Mouse (Mus musculus): ENCODE results near the gene Cyfip1. TPM values are rescaled to one million over a fixed set of nuclear protein-coding genes. Genes with fewer than 3 reads are reported as not detected.

The Cyfip1 gene
- total RNA-seq, 2 experiments from 2014 or later, result 53.7 to 56.1 TPM

DNA sequence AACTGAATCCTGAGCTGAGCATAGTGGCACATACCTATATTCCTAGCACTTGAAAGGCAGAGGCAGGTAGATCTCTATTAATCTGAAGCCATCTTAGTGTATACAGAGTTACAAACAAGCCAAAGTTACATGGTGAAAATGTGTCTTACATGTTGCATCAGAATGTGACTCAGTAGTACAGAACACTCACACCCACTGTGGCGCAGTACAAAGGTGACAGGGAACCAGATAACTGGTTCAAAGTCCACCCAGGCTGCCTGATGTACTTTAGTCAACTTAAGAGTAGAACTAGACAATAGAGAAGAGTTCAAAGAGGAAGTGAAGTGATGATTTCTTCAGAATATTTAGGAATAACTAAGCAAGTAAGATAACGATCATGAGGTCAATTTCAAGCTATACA, 93.5 kb downstream of the Cyfip1 start:
- DNase-seq (ENCODE audit: low spot score in 2 of 2), result no peak

DNA sequence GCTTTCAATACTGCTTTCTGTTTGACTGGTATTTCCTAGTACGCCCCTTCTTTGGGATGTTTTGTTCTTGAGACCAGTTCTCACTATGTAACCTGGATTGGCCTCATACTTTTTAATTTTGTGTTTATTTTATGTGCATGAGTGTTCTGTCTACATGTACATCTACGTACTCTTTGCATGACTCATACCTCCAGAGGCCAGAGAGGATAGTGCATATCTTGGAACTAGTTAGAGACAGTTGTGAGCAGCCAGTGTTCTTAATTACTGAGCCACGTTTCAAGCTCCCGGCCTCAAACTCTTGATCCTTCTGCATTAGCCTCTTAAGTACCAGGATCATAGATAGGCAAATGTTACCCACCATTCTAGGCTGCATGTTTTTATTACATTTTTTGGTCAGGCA, 96.8 kb downstream of the Cyfip1 start:
- DNase-seq (ENCODE audit: low spot score in 2 of 2), result no peak

DNA sequence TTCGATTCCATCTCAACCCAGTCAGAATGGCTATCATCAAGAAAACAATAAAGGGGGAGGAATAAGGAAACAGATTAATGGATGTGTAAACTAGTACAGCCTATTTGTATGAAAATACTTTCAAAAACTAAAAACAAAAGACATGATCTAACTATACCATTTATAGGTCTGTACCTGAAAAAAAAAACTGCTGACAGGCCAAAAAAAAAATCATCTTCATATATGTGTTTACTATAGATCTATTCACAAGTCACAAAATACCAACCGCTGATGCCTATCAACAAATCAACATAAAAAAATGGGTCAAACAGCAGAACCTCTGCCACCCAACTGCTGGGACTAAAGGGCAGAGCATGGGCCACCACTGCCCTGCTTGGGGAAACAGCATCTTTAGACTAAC, 114.5 kb downstream of the Cyfip1 start:
- no peak for DNase-seq (ENCODE audit: low spot score in 2 of 2)

DNA sequence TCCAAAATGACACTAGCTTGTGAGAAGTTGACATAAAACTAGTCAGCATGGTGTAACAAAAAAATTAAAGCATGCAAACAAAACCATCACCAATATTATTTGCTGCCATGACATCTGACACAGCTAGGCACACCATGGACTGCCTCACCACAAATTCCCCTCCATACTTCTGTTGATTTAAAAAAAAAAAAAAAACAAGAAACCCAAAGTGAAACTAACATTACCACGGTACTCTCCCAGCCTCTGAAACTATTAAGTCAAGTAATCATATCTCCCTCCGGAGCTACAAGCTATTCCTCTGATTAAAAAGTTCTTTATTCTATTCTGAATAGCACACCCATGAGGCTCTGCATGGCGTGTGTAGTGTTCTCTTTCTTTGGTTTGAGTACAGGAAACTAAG, 115.6 kb downstream of the Cyfip1 start:
- DNase-seq (ENCODE audit: low spot score in 2 of 2), result no peak

DNA sequence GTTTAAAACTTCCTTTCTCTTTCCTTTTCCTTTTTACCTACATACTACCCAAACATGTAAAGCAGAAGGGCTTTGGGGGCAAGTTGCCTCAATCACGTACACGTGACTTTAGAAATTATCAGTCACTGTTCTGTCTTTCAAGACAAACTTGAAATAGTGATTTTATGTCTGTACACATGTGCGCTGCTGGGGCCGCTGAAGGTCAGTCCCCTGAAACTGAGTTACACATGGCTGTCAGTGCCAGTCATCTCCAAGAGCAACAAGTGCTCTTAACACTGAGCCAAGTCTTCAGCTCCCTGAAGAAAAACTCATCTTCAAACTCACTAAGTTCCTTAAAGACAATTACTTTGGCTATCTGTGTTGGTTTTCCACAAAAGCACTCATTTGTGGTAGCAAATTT, 116.4 kb downstream of the Cyfip1 start:
- no peak for DNase-seq (ENCODE audit: low spot score in 2 of 2)

DNA sequence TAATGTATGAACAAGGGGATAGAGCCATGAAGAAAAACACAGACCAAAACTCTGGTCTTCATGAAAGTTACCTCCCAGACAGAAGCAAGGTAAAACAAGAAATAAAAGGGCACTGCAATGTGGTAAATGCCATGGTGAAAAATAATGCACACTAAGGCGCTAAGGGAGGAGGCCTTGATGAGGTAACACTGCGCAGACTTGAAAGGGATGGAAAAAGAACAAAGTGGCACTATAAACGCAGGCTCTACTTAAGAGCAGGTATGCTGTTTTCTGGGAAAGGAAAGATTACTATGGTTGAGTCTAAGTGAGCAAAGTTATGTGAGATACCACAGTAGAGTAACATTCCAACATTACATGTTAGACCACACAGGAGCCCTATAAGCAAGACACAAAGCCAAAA, 118.3 kb downstream of the Cyfip1 start:
- DNase-seq (ENCODE audit: low spot score in 2 of 2), result no peak

DNA sequence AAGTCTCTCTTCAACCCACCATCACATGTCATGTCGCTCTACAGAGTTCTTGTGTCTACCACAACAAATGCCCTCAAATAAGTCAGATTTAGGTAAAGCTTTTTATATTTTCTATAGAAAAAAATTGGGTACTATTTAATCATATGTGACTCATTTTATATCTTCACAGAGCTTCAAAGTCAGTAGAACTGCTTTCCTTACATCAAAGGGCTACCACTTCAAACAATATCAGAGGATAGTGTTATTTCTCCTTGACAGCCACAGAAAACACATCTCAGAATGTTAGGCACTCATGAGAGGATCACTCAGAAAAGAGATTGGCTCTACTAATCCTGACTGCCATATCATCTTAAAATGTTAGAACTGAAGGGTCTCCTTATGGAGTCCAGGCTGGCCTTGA, 119.0 kb downstream of the Cyfip1 start:
- no peak for DNase-seq (ENCODE audit: low spot score in 2 of 2)

DNA sequence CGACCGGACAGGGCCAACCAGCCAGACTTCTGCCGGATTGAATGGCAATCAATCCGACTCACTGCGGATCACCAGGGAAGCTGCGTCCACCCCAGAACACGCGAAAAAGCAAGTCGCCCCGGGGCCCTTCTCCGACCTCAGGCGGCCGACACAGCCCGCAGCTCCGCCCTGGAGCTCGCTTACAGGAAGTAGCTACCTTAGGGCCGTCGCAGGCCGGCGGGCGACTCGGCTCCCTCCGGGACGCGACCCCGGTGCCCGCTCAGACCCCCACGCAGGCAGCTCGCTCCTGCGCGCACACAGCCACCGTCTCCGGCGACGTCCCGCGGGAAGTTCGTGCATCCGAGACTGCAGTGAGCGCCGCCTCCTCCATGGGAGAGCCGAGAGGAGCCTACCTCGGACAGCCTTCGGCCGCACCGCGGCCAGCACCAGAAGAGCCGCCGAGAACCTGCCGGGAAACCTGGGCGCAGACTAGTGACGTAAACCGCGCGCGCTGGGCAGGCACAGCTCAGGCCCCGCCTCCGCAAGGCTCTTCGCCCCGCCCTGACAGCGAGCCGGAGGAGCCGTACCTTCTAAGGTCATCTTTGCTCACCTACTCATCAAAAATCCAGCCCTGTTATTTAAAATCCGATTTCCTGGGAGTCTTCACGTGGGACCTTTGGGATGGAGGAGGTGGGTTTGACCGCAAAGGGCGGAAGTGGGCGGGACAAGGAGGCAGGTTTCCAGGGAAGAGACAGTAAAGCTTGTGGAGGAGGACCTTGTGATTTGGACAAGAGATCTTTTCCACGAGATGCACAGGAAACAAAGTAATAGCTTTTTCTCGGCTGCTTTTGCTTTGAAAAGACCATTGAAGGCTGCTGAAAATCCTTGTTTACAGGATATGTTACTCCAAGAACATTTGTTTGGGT, 120.7 kb downstream of the Cyfip1 start, which contains the start of gene Nipa2:
Gene Nipa2, minus strand, starts transcription at position 473 of the 905 bp plus-strand sequence.
- peak; percentile 85 to 95 for DNase-seq (ENCODE audit: low spot score in 2 of 2)

DNA sequence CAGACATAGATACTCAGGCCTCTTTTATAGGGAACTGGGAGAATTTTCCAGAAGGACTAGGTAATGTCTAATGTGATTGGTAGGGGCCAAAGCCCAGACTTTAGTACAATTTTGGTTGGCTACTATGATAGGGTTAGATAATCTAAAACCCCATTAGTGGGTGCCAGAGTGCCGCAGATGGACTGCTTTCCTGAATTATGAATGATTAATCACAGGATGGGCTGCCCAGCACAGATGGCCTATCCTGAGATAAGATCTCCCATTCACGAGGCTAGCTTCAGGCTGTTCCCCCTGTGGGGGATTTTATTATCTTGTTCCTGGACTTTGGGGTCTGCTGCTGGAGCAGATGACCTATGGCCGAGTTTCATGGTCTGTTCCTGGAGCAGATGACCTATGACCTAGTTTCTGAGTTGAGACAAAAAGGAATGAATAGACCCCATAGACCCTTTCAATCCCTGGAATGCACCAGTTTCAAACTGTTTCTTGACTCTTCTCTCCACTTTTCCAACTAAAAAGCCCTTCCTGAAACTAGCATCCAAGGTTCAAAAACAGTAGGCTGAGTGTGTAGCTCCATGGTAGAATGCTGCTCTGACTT, 125.4 kb downstream of the Cyfip1 start:
- DNase-seq (ENCODE audit: low spot score in 2 of 2), result no peak

DNA sequence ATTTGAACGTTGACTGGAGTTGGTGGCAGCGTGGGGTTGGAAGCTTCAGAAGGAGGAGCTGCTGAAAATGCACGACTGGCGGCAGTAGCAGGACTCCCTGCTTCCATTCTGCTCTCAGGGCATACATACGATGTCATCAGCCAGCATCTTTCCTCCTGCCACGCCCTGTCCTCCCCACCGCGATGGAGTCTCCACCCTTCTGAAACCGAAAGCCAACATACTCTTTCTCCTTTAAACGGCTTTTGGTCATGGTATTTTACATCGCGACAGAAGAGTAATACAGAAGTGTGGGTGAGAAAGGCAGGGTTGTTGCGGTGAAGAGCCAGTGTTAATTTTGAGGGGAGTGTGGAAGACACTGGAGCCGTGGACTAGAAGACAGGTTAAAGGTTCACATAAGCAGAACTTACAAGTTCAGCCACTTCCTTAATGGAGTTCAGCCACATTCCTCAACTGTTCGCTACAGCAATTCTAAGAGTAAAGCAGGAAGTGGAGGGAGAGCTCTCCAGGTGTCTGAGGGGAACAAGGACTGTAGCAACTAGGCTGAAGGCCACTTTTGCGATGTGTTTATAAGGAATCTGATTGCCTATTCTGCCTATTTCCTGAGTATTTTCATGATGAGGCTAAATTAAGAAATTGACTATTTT, 126.8 kb downstream of the Cyfip1 start:
- no peak for DNase-seq (ENCODE audit: low spot score in 2 of 2)

DNA sequence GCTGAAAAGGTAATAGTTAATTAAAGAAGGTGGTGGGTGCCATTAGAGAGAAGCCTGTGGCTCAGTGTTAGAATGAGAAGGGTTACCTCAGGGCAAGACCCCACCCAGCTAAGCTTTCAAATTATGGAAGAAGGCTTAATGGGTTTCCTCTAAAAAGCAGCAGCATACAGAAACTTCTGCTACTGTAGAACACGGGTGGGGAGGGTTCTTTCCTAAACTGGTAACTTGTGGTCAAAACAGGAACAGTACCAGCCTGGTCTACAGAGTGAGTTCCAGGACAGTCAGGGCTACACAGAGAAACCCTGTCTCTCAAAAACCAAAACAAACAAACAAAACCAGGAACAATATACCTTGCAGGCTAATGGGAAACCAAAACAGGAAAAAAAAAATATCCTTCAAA, 127.9 kb downstream of the Cyfip1 start:
- DNase-seq (ENCODE audit: low spot score in 2 of 2), result no peak

DNA sequence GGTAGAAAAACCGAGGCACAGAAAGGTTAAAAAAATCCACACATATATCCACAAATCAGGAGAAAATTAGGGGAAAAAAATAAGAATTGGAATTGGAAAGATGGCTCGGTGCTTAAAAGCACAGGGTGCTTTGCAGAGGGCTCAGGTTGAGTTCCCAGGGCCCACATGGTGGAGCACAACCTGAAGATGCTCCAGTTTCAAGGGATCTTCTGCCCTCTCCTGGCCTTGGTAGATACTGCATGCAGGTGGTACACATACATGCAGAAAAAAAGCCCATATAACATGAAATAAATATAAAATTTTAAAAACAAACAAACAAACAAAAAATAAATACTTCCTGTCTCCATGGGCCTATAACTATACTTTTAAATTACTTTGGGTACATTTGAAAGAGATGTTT, 132.9 kb downstream of the Cyfip1 start:
- no peak for DNase-seq (ENCODE audit: low spot score in 2 of 2)

DNA sequence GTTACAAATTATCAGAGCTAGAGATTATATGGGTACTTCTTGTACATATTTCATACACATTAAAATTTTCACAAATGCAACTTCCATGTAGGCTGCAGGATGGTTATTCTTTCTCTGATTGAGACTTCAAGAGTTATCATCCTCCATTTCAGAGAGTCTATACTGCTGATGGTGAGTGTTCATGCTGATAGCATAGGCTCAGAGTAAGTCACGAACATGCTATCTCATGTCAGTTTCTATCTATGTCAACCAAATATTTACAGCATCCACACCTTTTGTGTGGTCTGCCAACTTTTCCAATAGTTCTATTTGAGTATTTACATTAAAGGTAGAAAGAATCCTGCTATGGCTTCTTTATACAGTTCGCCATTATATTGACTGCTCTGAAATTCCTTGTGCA, 140.0 kb downstream of the Cyfip1 start:
- DNase-seq (ENCODE audit: low spot score in 2 of 2), result no peak

Other genes starting within 250 kb of the Cyfip1 start
- gene Siglech, start 73.6 kb upstream of the Cyfip1 start, total RNA-seq (2021), result not detected
- 10 to 100 TPM; 16.3 to 18.6 TPM for gene Tubgcp5, start 47.6 kb upstream of the Cyfip1 start, total RNA-seq (2021)
- 10 to 100 TPM; 31.5 to 32.4 TPM for gene Nipa2, start 120.7 kb downstream of the Cyfip1 start, total RNA-seq (2021)
- gene Nipa1, start 178.2 kb downstream of the Cyfip1 start, total RNA-seq (2021), result 1 to 10 TPM; 4.1 to 4.2 TPM
- 10 to 100 TPM; 36.4 to 37.7 TPM for gene Herc2, start 208.5 kb downstream of the Cyfip1 start, total RNA-seq (2021)